Mouse (Mus musculus) liver, postnatal 0 days (tissue): ENCODE measurements at regions not wholly inside any gene's neighbourhood (a gene's known extent, or its start where the extent isn't known, plus 50 kb on each side); places are given as distances from the start of the nearest gene placed in this dataset.

Experiments
- ATAC-seq: fragments of 200-750 bp; cut with Nextera tagmentation; 2 replicates; pipeline ENCODE4 v1.8.0; 2017; ENCODE audit warnings: mild to moderate bottlenecking, moderate library complexity
- DNase-seq: peaks from one replicate; pipeline ENCODE4 v3.0.0-alpha.2; 2016
- H3K27ac ChIP-seq: fragments of 300-500 bp; sonication (generic); 2 replicates; pipeline ENCODE4 v1.5.1; 2014; ENCODE audit warnings: antibody characterized with exemption, moderate library complexity, mild to moderate bottlenecking, low read depth
- H3K27me3 ChIP-seq: fragments of 300-500 bp; sonication (generic); 2 replicates; pipeline ENCODE4 v1.6.1; 2014; ENCODE audit warnings: low read length, control low read depth, mixed read lengths; ENCODE audit not compliant: insufficient read depth
- H3K36me3 ChIP-seq: fragments of 300-500 bp; sonication (generic); replicated peaks from 2 replicates; pipeline ENCODE4 v1.6.1; 2014; ENCODE audit warnings: mild to moderate bottlenecking, control low read depth, low read length, moderate library complexity, mixed read lengths; ENCODE audit not compliant: insufficient read depth
- H3K4me1 ChIP-seq: fragments of 300-500 bp; sonication (generic); 2 replicates; pipeline ENCODE4 v1.6.1; 2014; ENCODE audit warnings: antibody characterized with exemption, mild to moderate bottlenecking, control low read depth; ENCODE audit not compliant: insufficient read depth
- H3K4me2 ChIP-seq: fragments of 300-500 bp; sonication (generic); 2 replicates; pipeline ENCODE4 v1.6.1; 2014; ENCODE audit warnings: low read depth, mild to moderate bottlenecking, low read length, moderate library complexity, mixed read lengths
- H3K4me3 ChIP-seq: fragments of 300-500 bp; sonication (generic); 2 replicates; pipeline ENCODE4 v1.5.1; 2014; ENCODE audit warnings: low read depth, low read length
- H3K9ac ChIP-seq: fragments of 300-500 bp; sonication (generic); replicated peaks from 2 replicates; pipeline ENCODE4 v1.6.1; 2014; ENCODE audit warnings: mild to moderate bottlenecking, moderate library complexity
- H3K9me3 ChIP-seq: fragments of 300-500 bp; sonication (generic); 2 replicates; pipeline ENCODE4 v1.6.1; 2016; ENCODE audit warnings: mild to moderate bottlenecking, control low read depth, low read length, mixed read lengths
- CTCF ChIP-seq: sonication (generic); IDR thresholded peaks from 2 replicates; pipeline ENCODE4 v1.5.1; 2016; ENCODE audit warnings: antibody characterized with exemption, low read depth
- EP300 ChIP-seq: IDR thresholded peaks from 2 replicates; pipeline ENCODE4 v1.6.1; 2016; ENCODE audit warnings: antibody characterized with exemption, low read depth, mild to moderate bottlenecking
- WGBS: fragments of 180-500 bp; shearing (Covaris S2); extraction: QIAGEN DNeasy Blood & Tissue Kit; methylation state at CpG from one replicate; pipeline ENCODE4 v1.1.7; 2014; ENCODE audit not compliant: insufficient replicate concordance; 5-methylcytosine and 5-hydroxymethylcytosine counted together

DNA sequence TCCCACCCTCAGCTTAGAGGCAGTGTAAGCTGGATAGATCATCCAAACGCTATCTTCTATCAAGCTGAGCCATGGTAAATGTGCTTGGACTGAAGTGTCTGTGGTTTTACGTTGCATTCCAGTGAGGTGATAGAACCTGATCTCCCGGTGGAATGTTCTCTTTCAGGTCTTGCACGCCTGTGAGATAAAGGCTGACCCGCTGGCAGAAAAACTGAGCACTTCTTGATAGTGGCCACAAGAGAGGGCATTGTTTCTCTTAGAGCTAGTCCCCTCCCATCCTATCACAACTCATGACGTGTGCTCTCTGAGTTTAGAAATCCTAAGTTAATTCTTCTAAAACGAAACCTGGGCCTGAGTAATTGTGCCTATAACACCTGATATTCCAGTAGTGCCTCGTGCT, 149.1 kb upstream of the Ccn2 start:
- no peaks in the 10 kb centered on the region for H3K4me1 ChIP-seq
- no peak overlapping the region for H3K27ac ChIP-seq
- no peak overlapping the region for H3K4me3 ChIP-seq
- no peak for DNase-seq
- no peaks in the 10 kb centered on the region for H3K36me3 ChIP-seq
- TF ChIP-seq EP300 (no peak), CTCF (no peak)
- no peaks in the 10 kb centered on the region for H3K27me3 ChIP-seq
- H3K4me2 ChIP-seq: no peak overlapping the region
- no peak overlapping the region for H3K9ac ChIP-seq
- 56% methylated on average over 8 of the region's 8 CpGs for WGBS
- ATAC-seq: no peak
- H3K9me3 ChIP-seq: no peaks in the 10 kb centered on the region

DNA sequence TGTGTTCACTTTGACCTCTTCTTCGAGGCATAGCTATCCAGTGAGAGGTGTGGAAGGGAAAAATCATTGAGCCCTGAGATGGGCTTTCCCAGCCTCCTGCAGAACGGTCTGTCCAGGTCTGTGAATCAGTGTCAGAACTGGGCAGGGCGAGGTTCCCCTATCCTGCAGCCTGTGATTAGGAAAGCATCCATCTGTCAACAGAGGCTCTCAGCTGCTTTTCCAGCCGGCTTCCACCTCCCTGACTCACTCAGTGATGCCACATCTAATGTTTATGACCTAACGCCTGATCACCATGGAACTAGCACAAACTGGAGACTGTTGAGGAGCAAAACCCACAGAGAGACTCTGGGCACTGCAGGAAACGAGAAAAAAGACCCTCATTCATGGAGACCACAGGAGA, 148.1 kb upstream of the Ccn2 start:
- no peak for ATAC-seq

DNA sequence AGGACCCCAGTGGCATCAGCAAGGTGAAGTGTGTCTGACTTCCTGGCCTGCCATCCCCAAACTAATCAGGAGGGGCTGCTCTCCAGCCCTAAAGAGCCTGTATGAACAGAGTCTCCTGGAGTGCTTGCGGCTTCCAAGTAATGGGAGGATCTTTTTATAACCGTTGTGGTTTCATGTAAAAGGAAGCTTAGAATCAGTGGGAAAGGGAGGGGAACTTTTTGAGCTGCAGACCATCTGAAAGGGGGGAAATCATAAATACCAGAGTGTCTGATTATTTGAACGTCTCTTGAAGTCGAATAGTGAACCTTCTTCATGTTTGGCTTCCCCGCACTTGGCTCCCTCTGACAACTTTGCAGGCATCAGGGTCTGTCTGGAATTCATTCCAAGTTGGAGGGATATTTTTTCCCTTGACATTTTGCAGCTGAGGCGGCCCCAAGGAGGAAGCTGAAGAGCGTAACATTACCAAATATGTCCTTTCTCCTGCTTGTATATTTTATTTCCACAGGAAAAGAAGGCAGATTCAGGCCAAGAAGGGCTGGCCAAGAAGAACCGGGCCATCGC, 147.2 kb upstream of the Ccn2 start:
- Histone ChIP-seq H3K4me3 (no peak overlapping the region), H3K4me2 (no peak overlapping the region), H3K9ac (no peak overlapping the region), H3K36me3 (no peaks in the 10 kb centered on the region), H3K27me3 (no peaks in the 10 kb centered on the region), H3K9me3 (no peaks in the 10 kb centered on the region), H3K27ac (no peak overlapping the region), H3K4me1 (no peaks in the 10 kb centered on the region)
- ATAC-seq: no peak
- DNase-seq: no peak
- WGBS: 53% methylated on average over 9 of the region's 9 CpGs
- TF ChIP-seq CTCF (no peak), EP300 (no peak)

More for the DNA sequence above, 148.1 kb upstream of the Ccn2 start:
- TF ChIP-seq EP300: no peak
- no peak for TF ChIP-seq CTCF
- Histone ChIP-seq H3K9me3 (no peaks in the 10 kb centered on the region), H3K27me3 (no peaks in the 10 kb centered on the region), H3K4me1 (no peaks in the 10 kb centered on the region), H3K4me2 (no peak overlapping the region), H3K4me3 (no peak overlapping the region), H3K36me3 (no peaks in the 10 kb centered on the region), H3K27ac (no peak overlapping the region), H3K9ac (no peak overlapping the region)
- 53% methylated on average over 6 of the region's 6 CpGs for WGBS
- DNase-seq: no peak

- 76% methylated on average over 4 of the region's 4 CpGs for WGBS
- Histone ChIP-seq H3K9me3 (no peaks in the 10 kb centered on the region), H3K27ac (no peak overlapping the region), H3K9ac (no peak overlapping the region), H3K4me1 (no peaks in the 10 kb centered on the region), H3K4me3 (no peak overlapping the region), H3K4me2 (no peak overlapping the region), H3K36me3 (no peaks in the 10 kb centered on the region), H3K27me3 (no peaks in the 10 kb centered on the region)
- DNase-seq (no peak), ATAC-seq (no peak)
- no peak for TF ChIP-seq CTCF
These were observed 141.7 kb upstream of the Ccn2 start for GRCm38 (mm10) chr10:24453507-24453906.

DNA sequence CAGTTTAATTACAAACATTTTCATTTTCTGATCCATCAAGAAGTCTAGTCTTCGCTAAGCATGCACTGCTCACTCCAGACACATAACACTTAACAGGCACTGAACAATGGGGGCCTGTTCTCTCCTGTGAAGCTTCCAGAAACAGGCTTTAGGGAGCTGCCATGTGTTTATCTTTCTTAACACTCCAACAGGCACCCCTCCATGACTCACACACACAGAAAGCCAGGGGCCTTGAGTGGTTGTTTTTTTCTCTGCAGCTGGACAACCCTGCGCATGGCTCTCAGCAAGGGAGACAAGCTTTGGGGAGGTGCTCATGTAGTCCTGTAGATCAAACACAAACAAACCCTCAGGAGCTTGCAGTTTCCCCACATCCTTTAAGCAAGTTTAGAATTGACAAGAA, 136.6 kb upstream of the Ccn2 start:
- no peak overlapping the region for H3K4me2 ChIP-seq
- H3K36me3 ChIP-seq: no peaks in the 10 kb centered on the region
- DNase-seq: no peak
- H3K27ac ChIP-seq: no peak overlapping the region
- no peaks in the 10 kb centered on the region for H3K27me3 ChIP-seq
- no peak for TF ChIP-seq CTCF
- no peak for TF ChIP-seq EP300
- 0 out of 2 replicates have a peak, but pooled peaks cover 3% of the 10 kb centered on the region for H3K9me3 ChIP-seq
- ATAC-seq: no peak
- no peaks in the 10 kb centered on the region for H3K4me1 ChIP-seq
- no peak overlapping the region for H3K4me3 ChIP-seq
- WGBS: 60% methylated on average over 2 of the region's 2 CpGs
- H3K9ac ChIP-seq: no peak overlapping the region

DNA sequence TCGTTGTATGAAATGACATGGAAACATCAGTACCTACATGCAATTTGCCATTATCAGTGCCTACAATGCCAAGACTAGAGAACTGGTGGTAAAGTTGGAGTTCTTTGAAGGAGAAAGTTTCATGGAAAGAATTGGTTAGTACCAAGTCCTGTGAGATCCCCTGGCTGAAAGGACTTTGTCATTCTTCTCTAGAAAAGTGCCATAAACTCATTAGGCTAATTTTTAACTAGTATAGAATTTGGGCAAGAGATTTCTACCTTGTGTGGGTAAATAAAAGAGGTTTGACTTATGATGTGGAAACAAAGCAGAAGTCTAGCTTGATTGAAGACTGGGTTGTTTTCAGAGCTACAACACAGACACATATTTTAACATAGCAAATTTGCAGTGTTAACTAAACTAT, 131.4 kb upstream of the Ccn2 start:
- DNase-seq (no peak), ATAC-seq (no peak)
- Histone ChIP-seq H3K36me3 (no peaks in the 10 kb centered on the region), H3K4me2 (no peak overlapping the region), H3K27me3 (no peaks in the 10 kb centered on the region), H3K9me3 (0 out of 2 replicates have a peak, but pooled peaks cover 3% of the 10 kb centered on the region), H3K27ac (no peak overlapping the region), H3K4me1 (no peaks in the 10 kb centered on the region), H3K9ac (no peak overlapping the region), H3K4me3 (no peak overlapping the region)
- WGBS: 74% methylated on average over 1 of the region's 1 CpGs
- TF ChIP-seq EP300 (no peak), CTCF (no peak)

DNA sequence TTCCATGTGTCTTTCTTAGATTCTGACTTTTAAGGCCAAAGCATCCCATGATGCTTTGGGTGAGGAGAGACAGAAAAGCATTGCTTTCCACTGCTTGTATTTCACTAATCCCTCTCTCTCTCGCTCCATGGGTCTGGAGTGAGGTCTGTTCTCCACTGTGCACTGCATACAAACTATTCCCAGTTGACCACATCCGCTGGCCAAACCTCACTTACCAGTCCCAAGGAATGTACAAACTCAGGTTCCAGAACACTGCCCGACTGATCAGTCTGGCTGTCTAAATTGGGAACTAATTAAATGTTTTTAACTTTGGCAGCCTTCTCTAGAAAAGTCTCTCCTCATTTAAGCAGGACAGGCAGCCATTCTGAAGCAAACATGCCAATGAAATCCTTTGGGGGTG, 130.9 kb upstream of the Ccn2 start:
- no peak overlapping the region for H3K27ac ChIP-seq
- H3K27me3 ChIP-seq: no peaks in the 10 kb centered on the region

More for the DNA sequence above, 130.9 kb upstream of the Ccn2 start:
- Histone ChIP-seq H3K9me3 (0 out of 2 replicates have a peak, but pooled peaks cover 3% of the 10 kb centered on the region), H3K4me1 (no peaks in the 10 kb centered on the region), H3K36me3 (no peaks in the 10 kb centered on the region), H3K4me2 (no peak overlapping the region), H3K4me3 (no peak overlapping the region), H3K9ac (no peak overlapping the region)
- 68% methylated on average over 3 of the region's 3 CpGs for WGBS
- TF ChIP-seq EP300 (no peak), CTCF (no peak)
- ATAC-seq: no peak
- no peak for DNase-seq
